Mouse (Mus musculus): Measurements from ENCODE around the gene Ntsr2. TPM values are rescaled to one million over a fixed set of nuclear protein-coding genes. Genes with fewer than 3 reads are reported as not detected.
"Not testable (repeated sequence)": the region's sequence is repeated elsewhere in the genome, so short reads cannot be mapped to it uniquely, and the experiment has no call there.

Ntsr2 gene
- total RNA-seq, 2 experiments from 2014 or later: 120 to 126 TPM

GRCm38 (mm10) chr12:16644698-16645097 lies 8.5 kb upstream of the Ntsr2 start:
- no peak for DNase-seq (ENCODE audit: low spot score in 2 of 2)

GRCm38 (mm10) chr12:16646780-16647409 lies 6.3 kb upstream of the Ntsr2 start:
- no peak for DNase-seq (ENCODE audit: low spot score in 2 of 2)

- no peak for DNase-seq (ENCODE audit: low spot score in 2 of 2)
Observed at GRCm38 (mm10) chr12:16648273-16648672, 4.9 kb upstream of the Ntsr2 start.

GRCm38 (mm10) chr12:16649819-16650218 lies 3.4 kb upstream of the Ntsr2 start:
- DNase-seq (ENCODE audit: low spot score in 2 of 2): no peak

DNA sequence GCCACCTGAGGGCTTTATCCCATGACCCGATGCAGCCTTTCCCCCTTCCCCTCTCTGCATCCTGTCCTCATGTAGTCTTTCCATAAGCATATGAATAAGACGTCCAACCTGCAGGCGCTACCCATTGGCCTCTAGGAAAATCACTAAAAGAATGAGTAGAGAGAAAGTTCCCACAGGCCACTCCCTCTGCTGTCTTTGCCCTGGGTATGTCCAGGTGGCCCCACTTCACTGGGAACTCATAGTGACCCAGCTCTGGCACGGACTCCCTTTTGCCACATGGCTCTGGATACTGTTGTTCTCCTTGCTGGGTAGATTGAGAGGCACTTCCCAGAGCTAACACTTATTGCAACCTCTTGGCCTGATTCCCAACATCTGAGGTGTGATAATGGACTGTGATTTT lies 2.4 kb downstream of the Ntsr2 start:
- no peak for DNase-seq (ENCODE audit: low spot score in 2 of 2)

- DNase-seq (ENCODE audit: low spot score in 2 of 2): peak; percentile 18 to 22
Observed at GRCm38 (mm10) chr12:16656906-16657875, 4.0 kb downstream of the Ntsr2 start.

DNA sequence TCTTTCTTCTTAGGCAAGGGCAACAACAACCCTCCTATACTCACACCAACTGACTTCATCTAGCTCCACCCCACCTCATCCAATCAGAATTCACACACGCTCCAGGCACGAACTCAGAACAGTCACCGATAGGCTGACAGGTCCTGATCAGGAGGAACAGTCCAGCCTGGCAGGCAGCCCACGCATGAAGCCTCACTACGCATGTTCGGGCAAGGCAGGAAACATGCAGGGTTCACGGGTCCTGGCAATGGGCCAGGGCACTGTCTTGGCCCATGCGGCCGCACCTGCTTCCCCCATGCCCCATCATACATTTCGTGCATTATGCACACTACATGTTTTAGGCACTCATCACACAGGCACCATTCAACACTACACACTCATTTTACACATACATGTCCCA lies 8.3 kb downstream of the Ntsr2 start:
- no peak for DNase-seq (ENCODE audit: low spot score in 2 of 2)

GRCm38 (mm10) chr12:16661936-16662335 lies 8.8 kb downstream of the Ntsr2 start:
- DNase-seq (ENCODE audit: low spot score in 2 of 2): no peak

DNA sequence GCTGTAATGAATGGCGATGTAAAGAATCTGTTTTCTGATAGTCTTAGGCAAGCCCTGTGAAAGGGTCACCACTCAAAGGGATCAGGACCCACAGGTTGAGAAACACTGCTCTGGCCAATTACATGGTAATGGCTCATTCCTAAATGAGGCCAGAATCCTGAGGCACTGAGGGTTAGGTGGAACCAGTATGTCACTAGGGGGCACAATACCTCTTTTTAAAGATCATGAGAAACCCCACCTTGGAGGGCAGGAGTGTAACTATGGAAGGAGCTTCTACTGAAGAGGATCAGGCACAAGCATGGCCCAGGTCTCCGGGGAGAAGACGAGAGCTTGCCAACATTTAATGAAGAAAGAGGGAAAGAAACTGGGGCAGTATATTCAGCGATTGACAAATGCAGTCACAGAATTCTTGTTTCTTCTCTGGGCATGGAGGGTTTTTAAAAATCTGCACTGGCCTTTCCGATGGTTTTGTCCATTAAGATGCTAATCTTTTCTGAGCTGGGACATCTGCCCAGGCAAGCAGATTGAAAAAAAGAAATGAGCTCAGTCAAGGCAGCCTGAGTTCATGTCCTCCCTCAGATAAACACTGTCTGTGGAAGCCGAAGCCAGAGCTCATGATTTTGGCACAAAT lies 9.9 kb downstream of the Ntsr2 start:
- no peak for DNase-seq (ENCODE audit: low spot score in 2 of 2)

GRCm38 (mm10) chr12:16665022-16665421 lies 11.8 kb downstream of the Ntsr2 start:
- DNase-seq (ENCODE audit: low spot score in 2 of 2): no peak

DNA sequence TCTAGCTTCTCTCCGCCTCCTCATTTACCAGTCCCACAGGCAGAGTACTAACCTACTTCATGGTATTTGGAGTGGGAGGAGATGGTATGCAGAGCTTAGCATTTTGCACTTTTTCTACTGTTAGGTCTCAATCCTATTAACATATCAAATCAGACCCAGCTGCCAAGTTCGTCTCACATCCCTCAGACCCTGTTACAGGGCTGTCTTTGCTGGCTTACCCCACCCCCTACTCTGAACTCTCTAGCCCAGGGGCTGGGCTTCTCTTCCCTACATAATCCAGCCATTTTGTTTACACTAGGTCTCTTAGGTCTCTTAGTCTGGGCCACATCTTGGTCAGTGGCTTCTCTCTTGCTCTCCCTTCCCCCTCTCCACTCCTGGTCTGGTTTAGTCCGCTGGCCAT lies 16.0 kb downstream of the Ntsr2 start:
- DNase-seq (ENCODE audit: low spot score in 2 of 2): no peak

DNA sequence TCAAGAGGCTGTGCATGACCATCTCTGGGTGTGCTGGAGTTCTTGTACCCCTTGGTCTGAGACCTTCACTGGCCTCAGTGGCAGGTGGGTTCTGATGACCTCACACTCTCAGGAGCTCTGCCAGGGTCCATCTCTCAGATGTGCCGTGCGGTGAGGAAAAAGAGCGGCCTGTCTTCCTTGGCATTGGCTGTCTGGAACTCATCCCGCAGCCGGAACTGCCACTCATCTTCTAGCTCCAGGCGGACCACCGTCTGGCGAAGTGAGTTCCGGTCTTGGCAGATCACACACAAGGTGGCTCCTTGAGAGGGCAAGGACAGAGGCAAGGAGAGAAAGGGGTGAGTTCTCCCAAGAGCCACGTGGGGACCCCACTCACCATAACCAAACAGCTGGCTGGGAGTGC lies 19.1 kb downstream of the Ntsr2 start:
- no peak for DNase-seq (ENCODE audit: low spot score in 2 of 2)

DNA sequence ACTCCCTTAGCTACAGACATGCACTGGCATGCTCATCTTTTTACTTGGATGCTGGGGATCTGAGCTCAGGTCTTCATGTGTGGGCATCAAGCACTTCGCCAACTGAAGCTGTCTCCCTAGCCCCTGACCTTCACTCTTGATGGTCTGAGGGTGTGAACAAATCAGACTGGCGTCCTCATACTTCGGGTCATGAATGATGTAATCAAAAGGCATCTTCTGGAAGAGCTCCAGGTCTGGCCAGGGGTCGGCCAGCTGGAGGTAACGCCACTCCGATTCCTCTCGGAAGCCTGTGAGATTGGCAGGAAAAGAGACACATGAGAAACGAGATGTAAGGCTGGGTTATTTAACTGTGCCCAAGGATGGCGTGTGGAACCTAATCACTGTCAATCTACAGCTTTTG lies 37.4 kb downstream of the Ntsr2 start:
- no peak for DNase-seq (ENCODE audit: low spot score in 2 of 2)

DNA sequence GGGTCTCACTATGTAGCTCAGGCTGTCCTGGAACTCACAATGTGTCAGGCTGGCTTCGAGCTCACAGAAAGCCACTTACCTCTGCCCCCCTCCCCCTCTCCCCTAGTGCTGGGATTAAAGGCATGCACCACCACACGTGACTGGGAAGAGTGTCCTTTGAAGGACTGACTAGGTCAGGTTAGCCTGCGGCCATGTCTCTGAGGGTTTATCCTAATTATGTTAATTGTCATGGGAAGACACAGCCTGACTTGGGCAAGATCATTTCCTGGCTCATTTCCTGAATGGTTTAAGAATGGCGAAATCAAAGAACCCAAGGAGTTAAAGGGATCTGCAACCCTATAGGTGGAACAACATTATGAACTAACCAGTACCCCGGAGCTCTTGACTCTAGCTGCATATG lies 41.6 kb downstream of the Ntsr2 start:
- no peak for DNase-seq (ENCODE audit: low spot score in 2 of 2)

GRCm38 (mm10) chr12:16695252-16695651 lies 42.1 kb downstream of the Ntsr2 start:
- DNase-seq (ENCODE audit: low spot score in 2 of 2): not testable (repeated sequence)

DNA sequence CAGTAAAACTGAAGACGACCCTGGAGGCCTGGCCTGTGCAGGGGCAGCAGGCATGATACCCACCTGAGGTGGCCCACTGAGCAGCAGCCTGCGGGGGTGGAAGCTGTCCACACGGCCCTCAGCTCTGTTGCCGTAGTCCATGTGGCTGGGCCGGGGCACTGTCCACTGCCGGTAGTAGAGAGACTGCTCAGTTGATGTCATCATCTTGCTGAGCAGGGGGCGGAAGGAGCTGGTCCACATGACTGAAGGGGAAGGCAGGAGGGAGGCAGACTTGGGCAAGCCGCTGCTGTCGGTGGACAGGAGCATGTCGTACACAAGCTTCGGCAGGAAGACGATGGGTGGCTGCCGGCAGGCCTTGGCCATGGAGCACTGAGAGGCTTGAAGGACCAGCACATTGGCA lies 43.0 kb downstream of the Ntsr2 start:
- no peak for DNase-seq (ENCODE audit: low spot score in 2 of 2)

- DNase-seq (ENCODE audit: low spot score in 2 of 2): no peak
Observed at GRCm38 (mm10) chr12:16698691-16699090, 45.5 kb downstream of the Ntsr2 start.

Other genes with a start within 250 kb of the Ntsr2 start
- 10 to 100 TPM; 23.3 to 30.5 TPM for gene Lpin1, start 42.4 kb upstream of the Ntsr2 start, total RNA-seq (2021)
- gene Greb1, start 147.5 kb downstream of the Ntsr2 start, total RNA-seq (2021): 1 to 10 TPM in 1 of 2 experiments, under 1 TPM in 1; 0.98 to 1.0 TPM
- gene E2f6, start 157.6 kb downstream of the Ntsr2 start, total RNA-seq (2021): 10 to 100 TPM; 41.7 to 42.3 TPM
- gene Rock2, start 241.5 kb downstream of the Ntsr2 start, total RNA-seq (2021): 100 to 1,000 TPM; 148 to 161 TPM

All from left cerebral cortex, adult 18-20 months (tissue).